Mouse (Mus musculus) embryonic facial prominence, embryonic 11.5 days (tissue): ENCODE measurements around the gene Zfhx2. TPM values are rescaled to one million over a fixed set of nuclear protein-coding genes. Genes with fewer than 3 reads are reported as not detected.

Source experiments
- polyA plus RNA-seq: library from polyadenylated mRNA; unstranded; fragments of >200 nt; fragmentation: Nextera tagmentation; extraction: Ambion mirVana; gene quantifications from 2 replicates; pipeline ENCODE4 v1.2.1, GENCODE M21; 2014

Gene Zfhx2
- polyA plus RNA-seq, 1 experiment from 2014 or later = 4.5 TPM

Other genes starting within 250 kb of the Zfhx2 start
- 13.7 and 14.5 TPM in 2 replicates for gene Homez, start 221.4 kb downstream of the Zfhx2 start, polyA plus RNA-seq
- gene Ppp1r3e, start 214.8 kb downstream of the Zfhx2 start, polyA plus RNA-seq = 0.33 and 0.34 TPM in 2 replicates
- gene Bcl2l2, start 208.9 kb downstream of the Zfhx2 start, polyA plus RNA-seq = 2.7 and 3.6 TPM in 2 replicates
- gene Gm20521, start 208.9 kb downstream of the Zfhx2 start, polyA plus RNA-seq = 0.38 TPM in 1 of 2 replicates, not detected in the other
- gene Pabpn1, start 199.8 kb downstream of the Zfhx2 start, polyA plus RNA-seq = 149 and 167 TPM in 2 replicates
- 36.6 and 38.2 TPM in 2 replicates for gene Slc22a17, start 179.2 kb downstream of the Zfhx2 start, polyA plus RNA-seq
- gene Efs, start 166.2 kb downstream of the Zfhx2 start, polyA plus RNA-seq = 29.0 and 29.9 TPM in 2 replicates
- gene Il25, start 159.6 kb downstream of the Zfhx2 start, polyA plus RNA-seq = not detected in 2 replicates
- gene Cmtm5, start 156.1 kb downstream of the Zfhx2 start, polyA plus RNA-seq = 2.0 and 2.8 TPM in 2 replicates
- 0.91 and 9.2 TPM in 2 replicates for gene Myh6, start 125.4 kb downstream of the Zfhx2 start, polyA plus RNA-seq
- gene Gm17428, start 115.4 kb downstream of the Zfhx2 start, polyA plus RNA-seq = not detected in 2 replicates
- gene Myh7, start 97.7 kb downstream of the Zfhx2 start, polyA plus RNA-seq = 4.0 and 13.1 TPM in 2 replicates
- 92.8 and 97.7 TPM in 2 replicates for gene Ngdn, start 76.9 kb downstream of the Zfhx2 start, polyA plus RNA-seq
- gene Thtpa, start 2.5 kb upstream of the Zfhx2 start, polyA plus RNA-seq = 19.0 and 19.6 TPM in 2 replicates
- 8.4 and 13.4 TPM in 2 replicates for gene Ap1g2, start 14.3 kb upstream of the Zfhx2 start, polyA plus RNA-seq
- 1.2 and 1.3 TPM in 2 replicates for gene Jph4, start 24.6 kb upstream of the Zfhx2 start, polyA plus RNA-seq
- 0.52 TPM in 1 of 2 replicates, not detected in the other for gene Dhrs2, start 129.7 kb upstream of the Zfhx2 start, polyA plus RNA-seq